Mouse (Mus musculus) kidney, postnatal 4 days (tissue): Measurements from ENCODE around the gene Ccl19.
"Not testable (repeated sequence)": the region's sequence is repeated elsewhere in the genome, so short reads cannot be mapped to it uniquely, and the experiment has no call there.

ENCODE experiments used
- DNase-seq, 2 experiments: peaks; one replicate each; pipeline ENCODE4 v3.0.0; 2021; ENCODE audit warnings: mixed read lengths in 2 of 2

Ccl19 gene

GRCm38 (mm10) chr4:42756477-42756876 is at the start of gene Ccl19:
Ccl19 (minus strand) TSS chr4:42756577.
- DNase-seq: not testable (repeated sequence)

- DNase-seq: not testable (repeated sequence)
These were observed 17.5 kb upstream of the Ccl19 start, which contains the start of gene Ccl21a for GRCm38 (mm10) chr4:42773893-42774292. Ccl21a (minus strand) TSS chr4:42773993.

GRCm38 (mm10) chr4:42735245-42735644 is 21.1 kb downstream of the Ccl19 start, which contains the start of gene 4930578G10Rik:
4930578G10Rik (plus strand) TSS chr4:42735545.
- DNase-seq: not testable (repeated sequence)
